22 mouse cellular contexts compared by ENCODE assay signal in the genomic region with DNA sequence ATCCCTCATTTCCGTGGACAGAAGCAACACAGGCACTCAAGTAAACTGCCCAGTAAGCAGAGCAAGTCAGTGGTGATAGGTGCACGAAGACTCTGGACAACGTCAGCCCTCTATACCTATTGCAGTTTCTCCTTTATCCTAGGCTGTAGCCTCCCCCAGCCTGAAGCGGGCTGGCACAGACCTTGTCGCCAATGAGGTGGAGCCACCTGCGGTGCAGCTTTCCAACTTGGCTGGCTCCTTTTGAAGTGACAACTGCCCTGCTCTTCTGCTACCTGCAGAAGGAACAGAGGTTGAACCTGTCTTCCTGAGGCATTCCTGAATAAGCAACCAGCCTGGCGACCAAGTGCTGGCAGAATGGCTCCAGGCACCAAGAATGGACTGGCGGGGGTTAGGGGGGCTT. TPM values are rescaled to one million over a fixed set of nuclear protein-coding genes. Genes with fewer than 3 reads are reported as not detected.
DNase-seq lines count a peak whose midpoint lies in the region; ATAC-seq lines count a peak whose summit lies in the region.
"Had no signal": no experiment of that assay in that cellular context is flagged by ENCODE, and none has a peak within 500 bp of the region (broad histone marks: within the 10 kb centered on the region; RNA-seq: fewer than 3 reads in every experiment).

No protein-coding gene starts in this region.

- H3K4me1 ChIP-seq in kidney, embryonic 14.5 days (ENCODE audit: control insufficient read depth, insufficient read depth, low read length), result no peaks in the 10 kb centered on the region
- no peaks in the 10 kb centered on the region for H3K4me1 ChIP-seq in midbrain, embryonic 11.5 days (ENCODE audit: control insufficient read depth, insufficient read depth, low read length)
- no peaks in the 10 kb centered on the region for H3K4me1 ChIP-seq in midbrain, embryonic 15.5 days
- H3K4me1 ChIP-seq: embryonic facial prominence, embryonic 13.5 days; embryonic facial prominence, embryonic 15.5 days; forebrain, embryonic 12.5 days had no signal

- no peak for ATAC-seq in kidney, embryonic 14.5 days (ENCODE audit: low FRiP score, low TSS enrichment)
- ATAC-seq in midbrain, embryonic 11.5 days (ENCODE audit: low FRiP score), result no peak
- no peak for ATAC-seq in midbrain, embryonic 15.5 days (replicated peaks)
- ATAC-seq: forebrain, embryonic 14.5 days had no signal

- 86% methylated on average over 8 of the region's 8 CpGs for WGBS in kidney, embryonic 14.5 days
- WGBS in midbrain, embryonic 11.5 days, result 81% methylated on average over 8 of the region's 8 CpGs
- WGBS in midbrain, embryonic 15.5 days, result 77% methylated on average over 8 of the region's 8 CpGs

- H3K9me3 ChIP-seq in kidney, embryonic 14.5 days (ENCODE audit: control insufficient read depth, low read length), result no peaks in the 10 kb centered on the region
- H3K9me3 ChIP-seq in midbrain, embryonic 11.5 days (ENCODE audit: control insufficient read depth, low read length), result no peaks in the 10 kb centered on the region
- no peaks in the 10 kb centered on the region for H3K9me3 ChIP-seq in midbrain, embryonic 15.5 days
- H3K9me3 ChIP-seq: embryonic facial prominence, embryonic 13.5 days; embryonic facial prominence, embryonic 15.5 days; forebrain, embryonic 10.5 days; forebrain, embryonic 12.5 days had no signal

- H3K36me3 ChIP-seq in kidney, embryonic 14.5 days (ENCODE audit: control insufficient read depth, insufficient read depth, low read length), result no peaks in the 10 kb centered on the region
- H3K36me3 ChIP-seq in midbrain, embryonic 11.5 days (ENCODE audit: control insufficient read depth, insufficient read depth, low read length), result no peaks in the 10 kb centered on the region
- no peaks in the 10 kb centered on the region for H3K36me3 ChIP-seq in midbrain, embryonic 15.5 days (replicated peaks)
- H3K36me3 ChIP-seq: embryonic facial prominence, embryonic 13.5 days; embryonic facial prominence, embryonic 15.5 days; forebrain, embryonic 10.5 days; forebrain, embryonic 12.5 days had no signal

- no peak overlapping the region for H3K4me2 ChIP-seq in kidney, embryonic 14.5 days (replicated peaks; ENCODE audit: low read depth, low read length)
- H3K4me2 ChIP-seq in midbrain, embryonic 11.5 days, result no peak overlapping the region
- no peak overlapping the region for H3K4me2 ChIP-seq in midbrain, embryonic 15.5 days
- H3K4me2 ChIP-seq: embryonic facial prominence, embryonic 13.5 days; embryonic facial prominence, embryonic 15.5 days; forebrain, embryonic 12.5 days had no signal

- peak; percentile 33 for DNase-seq in kidney, adult 11 months
- peak; percentile 12 for DNase-seq in kidney, adult 9 months
- no peak for DNase-seq in kidney, postnatal 4 days
- peak; percentile 8 for DNase-seq in midbrain, embryonic 11.5 days (ENCODE audit: low spot score, missing footprints)
- DNase-seq: adrenal gland, adult 2 months; adrenal gland, postnatal 10 days; adrenal gland, postnatal 25 days; cerebellum, adult 11 months; cerebellum, adult 18-20 months; cerebellum, adult 8-10 months; cerebellum, adult 9-11 months; cerebellum, postnatal 14 days; cerebellum, postnatal 36 days; embryo, embryonic 11 days had no signal

- H3K9ac ChIP-seq in kidney, embryonic 14.5 days (ENCODE audit: low read depth, low read length), result no peak overlapping the region
- H3K9ac ChIP-seq in midbrain, embryonic 11.5 days (ENCODE audit: low read length), result no peak overlapping the region
- no peak overlapping the region for H3K9ac ChIP-seq in midbrain, embryonic 15.5 days
- H3K9ac ChIP-seq: embryonic facial prominence, embryonic 13.5 days; embryonic facial prominence, embryonic 15.5 days; forebrain, embryonic 12.5 days had no signal

- no peaks in the 10 kb centered on the region for H3K27me3 ChIP-seq in kidney, embryonic 14.5 days (ENCODE audit: control insufficient read depth, insufficient read depth, low read length)
- H3K27me3 ChIP-seq in midbrain, embryonic 11.5 days (ENCODE audit: control insufficient read depth, insufficient read depth, low read length), result no peaks in the 10 kb centered on the region
- no peaks in the 10 kb centered on the region for H3K27me3 ChIP-seq in midbrain, embryonic 15.5 days (replicated peaks)
- H3K27me3 ChIP-seq: embryonic facial prominence, embryonic 13.5 days; embryonic facial prominence, embryonic 15.5 days; forebrain, embryonic 12.5 days had no signal

- H3K4me3 ChIP-seq in kidney, embryonic 14.5 days (ENCODE audit: low read length), result no peak overlapping the region
- H3K4me3 ChIP-seq in midbrain, embryonic 11.5 days (ENCODE audit: low read depth, low read length), result no peak overlapping the region
- no peak overlapping the region for H3K4me3 ChIP-seq in midbrain, embryonic 15.5 days
- H3K4me3 ChIP-seq: embryonic facial prominence, embryonic 13.5 days; embryonic facial prominence, embryonic 15.5 days; erythroblast, embryonic 14.5 days; forebrain, embryonic 10.5 days; forebrain, embryonic 12.5 days had no signal

- no peak overlapping the region for H3K27ac ChIP-seq in kidney, embryonic 14.5 days (ENCODE audit: low read depth, low read length)
- no peak overlapping the region for H3K27ac ChIP-seq in midbrain, embryonic 11.5 days (ENCODE audit: low read depth, low read length)
- H3K27ac ChIP-seq in midbrain, embryonic 15.5 days, result no peak overlapping the region
- H3K27ac ChIP-seq: embryonic facial prominence, embryonic 13.5 days; embryonic facial prominence, embryonic 15.5 days; forebrain, embryonic 10.5 days; forebrain, embryonic 12.5 days had no signal

RNA-seq across cellular contexts. Expression of a gene that starts 25.4 kb away (rescaled TPM):
- 386 and 434 TPM in 2 replicates for polyA plus RNA-seq in kidney, embryonic 14.5 days (2014; fragmentation: Nextera tagmentation; extraction: Ambion mirVana)
- 323 and 331 TPM in 2 replicates for polyA plus RNA-seq in midbrain, embryonic 11.5 days (2014; fragmentation: Nextera tagmentation; extraction: Ambion mirVana)
- polyA plus RNA-seq in midbrain, embryonic 15.5 days (2015; fragmentation: Nextera tagmentation; extraction: Ambion mirVana), result 198 and 209 TPM in 2 replicates

RNA-seq across cellular contexts. Expression of a gene that starts 46.4 kb away (rescaled TPM):
- 1,007 and 1,462 TPM in 2 replicates for polyA plus RNA-seq in kidney, embryonic 14.5 days (2014; fragmentation: Nextera tagmentation; extraction: Ambion mirVana)
- polyA plus RNA-seq in midbrain, embryonic 11.5 days (2014; fragmentation: Nextera tagmentation; extraction: Ambion mirVana), result 646 and 740 TPM in 2 replicates
- 524 and 551 TPM in 2 replicates for polyA plus RNA-seq in midbrain, embryonic 15.5 days (2015; fragmentation: Nextera tagmentation; extraction: Ambion mirVana)

Comparison
In these comparisons a context has a peak if more than half of its experiments do, and no peak if none do; other contexts are left out.
1. DNase-seq: peak in kidney, adult 11 months (single experiment), kidney, adult 9 months (single experiment) and midbrain, embryonic 11.5 days (single experiment); none in kidney, postnatal 4 days (0 of 2).